Mouse (Mus musculus) kidney, postnatal 0 days (tissue): Measurements from ENCODE around the gene Mrpl35. TPM values are rescaled to one million over a fixed set of nuclear protein-coding genes. Genes with fewer than 3 reads are reported as not detected.

Source experiments
- ATAC-seq: fragments of 200-750 bp; cut with Nextera tagmentation; replicated peaks from 2 replicates; pipeline ENCODE4 v1.8.0; 2017; ENCODE audit warnings: low read depth, moderate number of reproducible peaks, moderate TSS enrichment, moderate library complexity; ENCODE audit not compliant: low FRiP score
- DNase-seq: peaks from one replicate; pipeline ENCODE4 v3.0.0-alpha.2; 2016; ENCODE audit warnings: low spot score
- H3K27ac ChIP-seq: fragments of 300-500 bp; sonication (generic); 2 replicates; pipeline ENCODE4 v1.5.1; 2014; ENCODE audit warnings: mild to moderate bottlenecking
- H3K27me3 ChIP-seq: fragments of 300-500 bp; sonication (generic); 2 replicates; pipeline ENCODE4 v1.6.1; 2014; ENCODE audit warnings: low read length, mixed read lengths; ENCODE audit not compliant: insufficient read depth
- H3K36me3 ChIP-seq: fragments of 300-500 bp; sonication (generic); 2 replicates; pipeline ENCODE4 v1.6.1; 2014; ENCODE audit warnings: low read length, mixed read lengths; ENCODE audit not compliant: insufficient read depth
- H3K4me1 ChIP-seq: fragments of 300-500 bp; sonication (generic); replicated peaks from 2 replicates; pipeline ENCODE4 v1.6.1; 2014; ENCODE audit warnings: antibody characterized with exemption, low read length, mixed read lengths; ENCODE audit not compliant: insufficient read depth
- H3K4me2 ChIP-seq: fragments of 300-500 bp; sonication (generic); 2 replicates; pipeline ENCODE4 v1.6.1; 2014; ENCODE audit warnings: mild to moderate bottlenecking, low read length, moderate library complexity, mixed read lengths
- H3K4me3 ChIP-seq: fragments of 300-500 bp; sonication (generic); replicated peaks from 2 replicates; pipeline ENCODE4 v1.5.1; 2014; ENCODE audit warnings: low read depth, low read length
- H3K9ac ChIP-seq: fragments of 300-500 bp; sonication (generic); 2 replicates; pipeline ENCODE4 v1.6.1; 2014; ENCODE audit warnings: low read depth, low read length
- H3K9me3 ChIP-seq: fragments of 300-500 bp; sonication (generic); replicated peaks from 2 replicates; pipeline ENCODE4 v1.6.1; 2016; ENCODE audit warnings: low read length, inconsistent platforms, mixed read lengths
- CTCF ChIP-seq: IDR thresholded peaks from 2 replicates; pipeline ENCODE4 v1.5.1; 2016; ENCODE audit warnings: antibody characterized with exemption, low read depth, mild to moderate bottlenecking, moderate library complexity
- WGBS: fragments of 180-500 bp; shearing (Covaris S2); extraction: QIAGEN DNeasy Blood & Tissue Kit; methylation state at CpG from one replicate; pipeline ENCODE4 v1.1.7; 2014; 5-methylcytosine and 5-hydroxymethylcytosine counted together
- polyA plus RNA-seq: library from polyadenylated mRNA; unstranded; fragments of >200 nt; fragmentation: Nextera tagmentation; extraction: Ambion mirVana; gene quantifications from 2 replicates; pipeline ENCODE4 v1.2.1, GENCODE M21; 2015

Gene Mrpl35
- polyA plus RNA-seq, 1 experiment from 2014 or later: 86.4 TPM

GRCm38 (mm10) chr6:71803609-71804008, 23.2 kb downstream of the Mrpl35 start:
- H3K27me3 ChIP-seq: no peaks in the 10 kb centered on the region
- WGBS: 83% methylated on average over 1 of the region's 1 CpGs
- no peak overlapping the region for H3K4me2 ChIP-seq
- H3K9me3 ChIP-seq: no peaks in the 10 kb centered on the region
- no peak overlapping the region for H3K4me3 ChIP-seq
- no peak for TF ChIP-seq CTCF
- H3K36me3 ChIP-seq: no peaks in the 10 kb centered on the region
- DNase-seq: no peak
- H3K9ac ChIP-seq: no peak overlapping the region
- H3K27ac ChIP-seq: no peak overlapping the region
- H3K4me1 ChIP-seq: no peaks in the 10 kb centered on the region
- ATAC-seq: no peak

- no peak for TF ChIP-seq CTCF
- H3K4me2 ChIP-seq: no peak overlapping the region
- H3K27ac ChIP-seq: no peak overlapping the region
- no peak for DNase-seq
- H3K4me3 ChIP-seq: no peak overlapping the region
- 67% methylated on average over 10 of the region's 10 CpGs for WGBS
- no peaks in the 10 kb centered on the region for H3K9me3 ChIP-seq
- H3K36me3 ChIP-seq: no peaks in the 10 kb centered on the region
- H3K9ac ChIP-seq: no peak overlapping the region
- H3K27me3 ChIP-seq: no peaks in the 10 kb centered on the region
- no peaks in the 10 kb centered on the region for H3K4me1 ChIP-seq
- ATAC-seq: no peak
Measured at GRCm38 (mm10) chr6:71801714-71802094, 25.1 kb downstream of the Mrpl35 start.

- H3K27ac ChIP-seq: no peak overlapping the region
- H3K4me3 ChIP-seq: no peak overlapping the region
- H3K4me2 ChIP-seq: no peak overlapping the region
- no peaks in the 10 kb centered on the region for H3K36me3 ChIP-seq
- no peak for TF ChIP-seq CTCF
- WGBS: 55% methylated on average over 7 of the region's 7 CpGs
- no peak for DNase-seq
- no peaks in the 10 kb centered on the region for H3K9me3 ChIP-seq
- no peaks in the 10 kb centered on the region for H3K27me3 ChIP-seq
- no peaks in the 10 kb centered on the region for H3K4me1 ChIP-seq
- H3K9ac ChIP-seq: no peak overlapping the region
- no peak for ATAC-seq
Measured at GRCm38 (mm10) chr6:71801011-71801713, 25.6 kb downstream of the Mrpl35 start.

- Histone ChIP-seq H3K4me3 (no peak overlapping the region), H3K9ac (no peak overlapping the region), H3K9me3 (no peaks in the 10 kb centered on the region), H3K27ac (no peak overlapping the region), H3K36me3 (no peaks in the 10 kb centered on the region), H3K4me2 (no peak overlapping the region), H3K4me1 (no peaks in the 10 kb centered on the region), H3K27me3 (no peaks in the 10 kb centered on the region)
- TF ChIP-seq CTCF: no peak
- 44% methylated on average over 3 of the region's 3 CpGs for WGBS
- ATAC-seq (no peak), DNase-seq (no peak)
Measured at GRCm38 (mm10) chr6:71799391-71799790, 27.4 kb downstream of the Mrpl35 start.

- WGBS: 78% methylated on average over 6 of the region's 6 CpGs
Measured at GRCm38 (mm10) chr6:71791771-71792170, 35.0 kb downstream of the Mrpl35 start.

GRCm38 (mm10) chr6:71788348-71788747, 38.4 kb downstream of the Mrpl35 start:
- no peak overlapping the region for H3K4me3 ChIP-seq
- DNase-seq: no peak
- 41% methylated on average over 9 of the region's 9 CpGs for WGBS
- no peak overlapping the region for H3K27ac ChIP-seq
- no peak for TF ChIP-seq CTCF
- no peaks in the 10 kb centered on the region for H3K36me3 ChIP-seq
- ATAC-seq: no peak
- no peaks in the 10 kb centered on the region for H3K9me3 ChIP-seq
- no peak overlapping the region for H3K9ac ChIP-seq
- H3K4me1 ChIP-seq: no peaks in the 10 kb centered on the region
- H3K27me3 ChIP-seq: no peaks in the 10 kb centered on the region
- no peak overlapping the region for H3K4me2 ChIP-seq

More at GRCm38 (mm10) chr6:71791771-71792170, 35.0 kb downstream of the Mrpl35 start:
- H3K27ac ChIP-seq: no peak overlapping the region
- no peak overlapping the region for H3K4me3 ChIP-seq
- ATAC-seq (no peak), DNase-seq (no peak)
- H3K4me2 ChIP-seq: no peak overlapping the region
- H3K27me3 ChIP-seq: no peaks in the 10 kb centered on the region
- H3K9ac ChIP-seq: no peak overlapping the region
- H3K36me3 ChIP-seq: no peaks in the 10 kb centered on the region
- no peak for TF ChIP-seq CTCF
- H3K4me1 ChIP-seq: no peaks in the 10 kb centered on the region
- H3K9me3 ChIP-seq: no peaks in the 10 kb centered on the region

GRCm38 (mm10) chr6:71783165-71783564, 43.6 kb downstream of the Mrpl35 start:
- no peak for DNase-seq
- ATAC-seq: no peak
- Histone ChIP-seq H3K36me3 (no peaks in the 10 kb centered on the region), H3K27me3 (no peaks in the 10 kb centered on the region), H3K9me3 (no peaks in the 10 kb centered on the region), H3K4me3 (no peak overlapping the region), H3K27ac (no peak overlapping the region), H3K9ac (no peak overlapping the region), H3K4me1 (no peaks in the 10 kb centered on the region), H3K4me2 (no peak overlapping the region)
- no peak for TF ChIP-seq CTCF
- WGBS: 88% methylated on average over 5 of the region's 5 CpGs
